Mouse (Mus musculus) urinary bladder, adult 18-20 months (tissue): Measurements from ENCODE around the gene Uba1.

Source experiments
- DNase-seq, 2 experiments: peaks; one replicate each; pipeline ENCODE4 v3.0.0; 2022; ENCODE audit warnings: low spot score in 2 of 2, mixed read lengths in 2 of 2

The Uba1 gene

GRCm38 (mm10) chrX:20658026-20658652, at the start of gene Uba1:
TSS of gene Uba1 (plus strand) at chrX:20658326.
- peak; percentile 36 to 53 for DNase-seq

DNA sequence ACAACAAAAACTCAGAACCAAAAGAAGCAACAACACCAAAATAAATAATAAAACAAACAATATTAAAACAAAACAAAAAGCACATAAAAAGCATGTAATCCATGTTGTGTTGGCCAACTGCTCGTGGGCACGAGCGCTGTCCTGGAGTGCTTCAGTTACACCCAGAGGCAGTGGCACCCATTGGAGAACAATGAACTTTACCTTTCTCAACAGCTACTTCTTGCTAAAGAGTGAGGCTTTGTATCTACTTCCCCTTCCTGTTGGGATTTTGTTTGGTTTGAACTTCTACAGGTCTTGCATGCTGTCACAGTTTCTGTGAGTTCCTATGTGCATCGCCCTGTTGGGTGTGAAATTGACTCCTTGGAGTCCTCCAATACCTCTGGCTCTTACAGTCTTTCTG, 49.6 kb upstream of the Uba1 start:
- DNase-seq: no peak

DNA sequence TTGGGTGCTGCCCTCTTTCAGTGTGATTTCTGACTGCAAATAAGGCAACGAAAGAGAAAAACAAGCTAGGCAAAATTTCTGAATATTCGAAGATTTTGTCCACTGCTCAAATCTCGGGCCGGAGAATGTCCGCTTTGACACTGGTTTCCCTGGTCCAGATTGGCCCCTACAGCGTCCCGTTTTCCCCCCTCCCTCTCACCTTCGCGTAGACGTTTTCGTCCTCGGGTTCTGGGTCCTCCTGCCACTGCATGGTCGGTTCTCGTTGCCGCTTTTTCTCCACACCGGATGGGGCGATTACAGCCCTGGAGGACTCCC, 41.3 kb upstream of the Uba1 start:
- DNase-seq: no peak

- DNase-seq: peak; percentile 51 to 72
Observed at GRCm38 (mm10) chrX:20617176-20617902, 40.8 kb upstream of the Uba1 start, which contains the start of the genes Rbm10 and Ndufb11. TSS of gene Rbm10 (plus strand) at chrX:20617503. TSS of gene Ndufb11 (minus strand) at chrX:20617619.

DNA sequence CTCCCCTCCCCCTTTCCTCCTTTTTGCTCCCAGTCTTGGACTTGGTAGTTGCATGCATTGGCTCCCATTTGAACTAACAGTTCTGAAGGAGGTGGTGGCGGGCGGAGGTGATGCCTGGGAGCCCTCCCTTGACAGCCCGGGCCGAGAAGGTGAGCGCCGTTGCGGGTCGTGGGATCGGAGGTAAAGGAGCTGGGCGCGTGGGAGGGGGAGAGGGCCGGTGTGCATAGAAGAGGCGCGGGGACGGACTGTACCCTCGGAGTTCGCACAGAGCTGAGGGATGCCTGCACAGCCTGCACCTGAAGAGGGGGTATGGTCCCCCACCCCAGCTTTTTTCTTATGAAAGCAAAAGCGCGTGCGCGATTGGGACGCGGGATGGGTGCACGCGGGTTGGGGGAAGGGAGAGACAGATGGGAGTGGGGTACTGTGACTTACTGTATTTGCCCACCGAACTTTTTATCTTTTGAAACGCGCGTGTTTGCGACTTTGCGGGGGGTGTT, 40.2 kb upstream of the Uba1 start:
- DNase-seq: no peak

GRCm38 (mm10) chrX:20638141-20638540, 20.0 kb upstream of the Uba1 start:
- no peak for DNase-seq

- DNase-seq: no peak
Observed at GRCm38 (mm10) chrX:20644780-20645179, 13.3 kb upstream of the Uba1 start.

GRCm38 (mm10) chrX:20657593-20657992, 533 bp upstream of the Uba1 start:
- DNase-seq: no peak

DNA sequence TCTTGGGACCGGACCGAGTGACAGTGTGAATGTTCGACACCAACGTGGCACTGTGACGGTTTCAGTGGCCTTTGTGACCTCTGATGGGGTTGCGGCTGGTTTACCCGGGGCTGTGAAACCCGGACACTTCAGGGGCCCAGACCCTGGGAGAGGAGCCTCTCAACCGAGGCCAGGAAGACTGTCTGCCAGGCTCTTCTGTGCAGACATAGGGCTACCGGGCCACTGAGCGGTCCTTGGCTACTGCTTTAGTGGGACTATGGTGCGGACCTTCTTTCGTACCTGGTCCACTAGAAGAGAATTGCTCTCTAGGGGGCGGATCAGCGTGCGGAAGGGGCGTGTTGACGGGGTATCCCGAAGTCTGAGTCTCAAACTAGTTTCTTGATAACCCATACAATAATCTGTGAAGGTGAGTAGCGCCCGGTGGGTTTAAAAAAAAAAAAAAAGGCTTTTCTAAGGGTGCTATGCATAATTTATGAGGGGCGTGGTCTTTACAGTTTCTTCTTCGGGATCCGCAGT, 823 bp downstream of the Uba1 start:
- peak in 1 of 2 experiments; percentile 6 for DNase-seq

GRCm38 (mm10) chrX:20662317-20662715, 4.2 kb downstream of the Uba1 start:
- no peak for DNase-seq

DNA sequence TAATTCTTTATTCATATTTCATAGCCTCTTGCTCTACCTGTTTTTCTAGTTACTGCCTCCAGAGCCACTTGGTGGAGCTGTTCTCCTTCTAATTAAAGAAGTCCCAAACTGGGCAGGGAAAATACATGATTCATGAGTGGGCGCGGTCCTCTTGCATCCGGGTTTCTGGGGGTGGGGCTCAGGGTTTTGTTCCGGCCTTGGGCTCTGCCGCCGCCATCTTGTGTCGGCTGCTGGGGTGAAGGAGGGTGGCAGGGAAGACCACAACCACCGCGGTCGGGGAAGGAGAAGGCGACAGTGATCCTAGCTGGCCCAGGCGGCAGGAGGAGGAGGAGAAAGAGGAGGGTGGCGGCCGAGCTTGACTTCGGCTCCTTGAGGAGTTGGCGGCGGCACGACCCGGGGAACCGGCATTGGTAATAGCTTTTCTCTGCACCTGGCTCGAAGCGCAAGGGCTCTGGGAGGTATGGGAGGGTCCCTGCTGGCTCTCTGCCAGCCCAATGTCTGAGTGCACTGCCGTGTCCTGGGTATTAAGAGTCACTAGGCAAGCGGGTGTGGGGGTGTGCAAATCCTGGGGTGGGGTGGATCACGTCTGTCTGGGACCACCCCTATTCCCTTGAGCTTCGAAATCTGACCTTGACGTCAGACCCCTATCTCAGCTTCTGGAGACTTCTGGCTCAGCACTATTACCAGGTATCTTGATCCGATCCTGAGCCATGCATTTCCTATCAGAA, 4.8 kb downstream of the Uba1 start:
- peak; percentile 46 to 83 for DNase-seq

DNA sequence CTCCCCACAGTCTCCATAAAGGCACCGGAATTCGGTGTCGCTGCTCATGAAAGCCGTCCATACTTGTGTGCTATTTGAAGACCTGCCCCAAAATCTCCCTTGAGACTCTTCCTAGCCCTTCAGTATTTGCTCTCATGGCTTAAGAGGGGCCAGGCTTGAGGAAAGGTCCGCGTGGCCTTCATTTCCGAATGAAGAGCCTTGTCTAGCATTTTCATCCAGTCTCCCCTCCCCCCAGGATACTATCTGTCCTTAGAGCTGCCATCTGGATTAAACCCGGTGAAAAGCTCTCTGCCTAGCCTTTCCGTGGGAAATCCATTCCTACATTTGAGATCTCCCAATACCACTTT, 5.3 kb downstream of the Uba1 start:
- no peak for DNase-seq

GRCm38 (mm10) chrX:20687519-20688067, 29.5 kb downstream of the Uba1 start, which contains the start of gene Cdk16:
TSS of gene Cdk16 (plus strand) at chrX:20687954.
- peak; percentile 34 to 82 for DNase-seq

DNA sequence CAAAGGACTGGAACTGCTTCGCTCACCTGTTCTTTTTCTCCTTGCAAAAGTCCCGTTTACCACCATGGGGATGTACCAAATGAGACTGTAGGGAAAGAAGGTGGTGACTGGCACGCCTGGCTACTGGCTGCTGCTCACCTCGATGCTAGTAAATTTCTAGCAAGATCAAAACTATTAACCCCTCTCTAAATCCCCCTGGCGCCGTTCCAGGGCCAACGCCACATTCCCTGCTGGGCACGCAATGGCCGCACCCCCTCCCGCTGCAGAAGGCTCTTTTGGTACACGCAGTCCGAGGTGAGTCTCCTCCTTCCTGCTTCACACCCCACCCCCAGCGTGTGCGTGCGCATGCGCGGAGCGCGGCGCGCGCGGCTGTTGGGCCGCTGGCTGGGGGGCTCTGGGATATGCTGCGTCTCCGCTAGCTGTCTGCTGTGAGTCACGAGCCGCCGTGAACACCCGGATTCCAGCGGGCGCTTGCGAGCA, 30.0 kb downstream of the Uba1 start:
- peak; percentile 55 to 71 for DNase-seq

- peak; percentile 20 to 27 for DNase-seq
Observed at GRCm38 (mm10) chrX:20688615-20689014, 30.5 kb downstream of the Uba1 start.

DNA sequence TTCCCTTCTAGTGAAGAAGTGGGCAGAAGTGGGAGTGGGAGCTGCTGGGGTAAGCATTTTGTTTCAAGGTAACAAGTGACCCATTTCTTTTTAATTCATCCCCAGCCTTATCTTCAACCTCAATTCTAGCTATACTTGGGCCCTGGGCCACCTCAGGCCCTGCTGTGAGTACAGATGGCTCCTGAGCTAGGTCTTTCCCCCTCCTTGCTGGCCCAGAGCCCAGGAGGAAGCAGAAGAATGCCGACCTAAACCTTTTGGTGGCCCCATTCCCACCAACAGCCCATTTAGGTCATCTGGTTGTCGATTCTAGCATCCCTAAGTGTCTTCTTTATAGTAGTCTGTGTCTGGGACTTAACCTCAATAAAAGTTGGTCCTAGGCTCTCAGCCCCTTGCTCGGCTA, 33.4 kb downstream of the Uba1 start:
- DNase-seq: no peak

- no peak for DNase-seq
Observed at GRCm38 (mm10) chrX:20692616-20693015, 34.5 kb downstream of the Uba1 start.

GRCm38 (mm10) chrX:20695842-20696241, 37.7 kb downstream of the Uba1 start:
- no peak for DNase-seq

DNA sequence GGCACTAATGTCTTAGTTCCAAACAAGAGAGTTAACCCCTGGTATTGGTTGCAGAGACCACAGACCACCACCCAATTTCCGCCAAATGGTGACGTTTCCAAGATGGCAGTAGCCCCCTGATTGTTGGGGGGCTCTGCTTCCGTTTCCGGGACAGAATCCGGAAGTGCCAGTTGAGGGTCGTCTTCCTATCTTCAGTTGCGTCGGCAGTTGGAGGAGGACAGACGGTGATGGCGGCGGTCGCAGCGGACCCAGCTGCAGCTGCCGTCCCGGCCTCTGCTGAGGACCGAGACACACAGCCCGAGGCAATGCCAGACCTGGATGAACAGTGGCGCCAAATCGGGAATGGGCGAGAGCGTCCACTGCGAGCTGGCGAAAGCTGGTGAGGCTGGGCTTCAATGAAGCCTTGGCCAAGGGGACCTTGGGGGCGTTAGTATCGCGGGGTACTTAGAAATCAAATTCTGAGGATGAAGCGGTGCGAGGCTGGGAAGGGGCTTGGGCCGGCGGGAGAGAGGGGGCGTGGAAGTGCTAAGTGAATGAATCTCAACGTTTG, 45.7 kb downstream of the Uba1 start, which contains the start of gene Usp11:
TSS of gene Usp11 (plus strand) at position 166 of the 550 bp plus-strand sequence.
- DNase-seq: peak in 1 of 2 experiments; percentile 5

GRCm38 (mm10) chrX:20704295-20705082, 46.4 kb downstream of the Uba1 start:
- DNase-seq: peak in 1 of 2 experiments; percentile 67

- no peak for DNase-seq
Observed at GRCm38 (mm10) chrX:20705083-20705402, 46.9 kb downstream of the Uba1 start.
